Mouse (Mus musculus) forebrain, postnatal 0 days (tissue): ENCODE measurements around the gene Mecr. TPM values are rescaled to one million over a fixed set of nuclear protein-coding genes. Genes with fewer than 3 reads are reported as not detected.

Experiments used
- ATAC-seq: fragments of 200-750 bp; cut with Nextera tagmentation; 2 replicates; pipeline ENCODE4 v1.8.0; 2017; ENCODE audit warnings: mild to moderate bottlenecking, moderate library complexity
- DNase-seq: peaks from one replicate; pipeline ENCODE4 v3.0.0-alpha.2; 2015
- H3K27ac ChIP-seq: fragments of 300-500 bp; sonication (generic); 2 replicates; pipeline ENCODE4 v1.5.1; 2014; ENCODE audit warnings: low read depth, mild to moderate bottlenecking, antibody characterized with exemption, low read length, moderate library complexity, mixed read lengths
- H3K27me3 ChIP-seq: fragments of 300-500 bp; sonication (generic); 2 replicates; pipeline ENCODE4 v1.6.1; 2014; ENCODE audit warnings: mild to moderate bottlenecking, low read length, mixed read lengths; ENCODE audit not compliant: insufficient read depth
- H3K36me3 ChIP-seq: fragments of 300-500 bp; sonication (generic); 2 replicates; pipeline ENCODE4 v1.6.1; 2014; ENCODE audit warnings: mild to moderate bottlenecking, moderate library complexity; ENCODE audit not compliant: insufficient read depth
- H3K4me1 ChIP-seq: fragments of 300-500 bp; sonication (generic); 2 replicates; pipeline ENCODE4 v1.6.1; 2014; ENCODE audit warnings: antibody characterized with exemption; ENCODE audit not compliant: insufficient read depth
- H3K4me2 ChIP-seq: fragments of 300-500 bp; sonication (generic); 2 replicates; pipeline ENCODE4 v1.6.1; 2014; ENCODE audit warnings: low read depth, mild to moderate bottlenecking, moderate library complexity
- H3K4me3 ChIP-seq: fragments of 300-500 bp; sonication (generic); 2 replicates; pipeline ENCODE4 v1.5.1; 2014; ENCODE audit warnings: low read depth, low read length, mixed read lengths
- H3K9ac ChIP-seq: fragments of 300-500 bp; sonication (generic); 2 replicates; pipeline ENCODE4 v1.6.1; 2014; ENCODE audit warnings: mild to moderate bottlenecking
- H3K9me3 ChIP-seq: fragments of 300-500 bp; sonication (generic); 2 replicates; pipeline ENCODE4 v1.6.1; 2016; ENCODE audit warnings: low read length
- CTCF ChIP-seq: sonication (generic); IDR thresholded peaks from 2 replicates; pipeline ENCODE4 v1.5.1; 2016; ENCODE audit warnings: antibody characterized with exemption, control low read depth, low read depth
- WGBS: fragments of 180-500 bp; shearing (Covaris S2); extraction: QIAGEN DNeasy Blood & Tissue Kit; methylation state at CpG from one replicate; pipeline ENCODE4 v1.1.7; 2014; 5-methylcytosine and 5-hydroxymethylcytosine counted together
- polyA plus RNA-seq: library from polyadenylated mRNA; unstranded; fragments of >200 nt; fragmentation: Nextera tagmentation; extraction: Ambion mirVana; gene quantifications from 2 replicates; pipeline ENCODE4 v1.2.1, GENCODE M21; 2015
- total RNA-seq: library from RNA; depleted of rRNA; stranded (reverse); fragments of >200 nt; gene quantifications from 2 replicates; pipeline ENCODE4 v1.2.3, GENCODE M21; 2014

Mecr gene
- total and polyA plus RNA-seq, 2 experiments from 2014 or later = 20.3 to 31.8 TPM

DNA sequence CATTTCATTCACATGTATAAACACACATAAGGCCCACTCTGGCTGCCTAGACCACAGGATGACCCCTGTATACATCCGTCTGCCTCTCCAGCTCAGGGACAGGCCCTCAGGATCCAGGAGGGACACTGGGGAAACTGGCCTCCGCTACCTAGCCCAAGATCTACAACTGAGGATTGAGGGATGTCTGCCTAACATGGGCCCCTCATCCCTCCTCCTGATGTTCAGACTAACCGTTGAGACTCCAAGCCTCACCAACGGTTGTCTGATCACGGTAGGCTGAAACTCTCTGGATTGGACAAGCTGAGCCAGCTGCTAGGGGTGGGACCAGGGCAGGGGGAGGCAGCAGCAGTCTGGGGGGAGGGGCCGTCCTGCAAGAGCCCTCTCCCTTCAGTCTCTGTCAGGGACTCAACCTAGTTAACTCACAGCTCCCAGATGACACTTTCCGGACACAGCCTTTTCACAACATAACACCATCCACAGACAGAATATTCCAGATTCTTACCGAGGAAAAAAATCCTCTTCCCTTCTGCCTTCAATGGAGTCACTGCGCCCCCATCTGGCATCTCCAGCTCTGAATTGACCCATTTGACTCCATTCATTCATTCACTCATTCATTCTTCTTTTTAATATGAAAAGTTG is 9.2 kb upstream of the Mecr start:
- Histone ChIP-seq H3K36me3 (no peaks in the 10 kb centered on the region), H3K9ac (no peak overlapping the region), H3K4me2 (no peak overlapping the region), H3K9me3 (no peaks in the 10 kb centered on the region), H3K27ac (0 out of 2 replicates have a peak overlapping the region, but pooled peaks have one; percentile 1), H3K27me3 (no peaks in the 10 kb centered on the region), H3K4me3 (no peak overlapping the region), H3K4me1 (peaks cover 3% of the 10 kb centered on the region; the same call in 1 of the 2 replicates)
- no peak for ATAC-seq
- peak; percentile 81 for TF ChIP-seq CTCF
- WGBS = 33% methylated on average over 9 of the region's 9 CpGs
- DNase-seq = peak; percentile 74

DNA sequence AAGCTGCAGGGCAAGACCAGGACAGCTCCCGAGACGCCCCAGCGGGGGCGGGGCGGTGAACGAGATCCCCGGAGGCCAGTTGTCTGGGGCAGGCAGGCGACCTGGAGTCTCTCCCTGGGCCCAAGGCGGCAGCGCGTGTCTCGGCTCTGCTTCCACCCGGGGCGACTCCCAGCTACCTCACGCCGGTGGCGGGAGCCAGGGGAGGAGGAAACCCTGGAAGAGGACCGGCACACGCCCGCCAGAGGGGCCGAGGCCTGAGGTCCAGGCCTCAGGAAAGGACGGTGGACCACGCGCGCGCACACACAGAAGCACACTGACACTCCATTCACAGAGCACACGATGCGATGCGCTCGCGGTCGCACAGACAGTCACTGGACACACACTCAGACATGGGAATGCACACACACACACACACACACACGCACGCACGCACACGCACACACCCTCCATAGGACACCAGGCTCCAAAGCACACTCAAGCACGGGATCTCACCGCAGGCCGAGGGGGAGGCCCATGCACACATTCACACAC is 6.9 kb upstream of the Mecr start:
- WGBS = under 1% methylated on average over 39 of the region's 39 CpGs
- Histone ChIP-seq H3K36me3 (no peaks in the 10 kb centered on the region), H3K4me2 (peak overlapping the region; percentile 99), H3K27ac (no peak overlapping the region), H3K4me3 (peak overlapping the region; percentile 67), H3K9me3 (no peaks in the 10 kb centered on the region), H3K4me1 (peaks cover 3% of the 10 kb centered on the region; the same call in 1 of the 2 replicates), H3K27me3 (peaks cover 3% of the 10 kb centered on the region; the same call in 1 of the 2 replicates), H3K9ac (peak overlapping the region; percentile 59)
- TF ChIP-seq CTCF = no peak
- ATAC-seq (no peak), DNase-seq (no peak)

DNA sequence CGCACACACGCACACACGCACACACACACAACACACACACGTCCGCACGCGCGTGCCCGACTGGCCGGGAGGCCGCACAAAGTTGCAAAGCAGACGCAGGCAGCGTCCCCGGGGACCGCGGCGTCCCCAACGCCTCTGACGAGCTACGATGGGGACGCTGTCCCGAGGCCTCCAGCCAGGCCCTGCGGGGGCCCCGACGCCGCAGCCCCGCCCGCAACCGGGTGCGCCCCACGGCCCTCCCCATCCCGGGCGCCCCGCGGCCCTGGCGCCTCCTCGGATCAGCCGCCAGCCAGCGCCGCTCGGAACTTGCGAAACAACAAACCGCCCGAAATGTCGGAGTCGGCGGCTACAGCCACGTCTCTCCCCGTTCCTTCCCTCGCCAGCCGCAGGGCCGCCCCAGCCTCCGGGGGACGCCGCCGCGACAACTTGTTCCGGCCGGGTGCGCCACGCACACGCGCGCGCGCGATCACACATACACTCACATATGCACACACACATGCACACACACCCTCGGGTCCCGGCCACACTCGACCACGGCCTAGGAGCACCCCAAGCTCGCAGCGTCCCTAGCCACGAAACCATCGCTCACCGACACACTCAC is 6.3 kb upstream of the Mecr start:
- no peak overlapping the region for H3K27ac ChIP-seq
- 0 out of 2 replicates have a peak, but pooled peaks have one; percentile 8 for ATAC-seq
- peak overlapping the region; percentile 99 for H3K4me2 ChIP-seq
- peaks cover 3% of the 10 kb centered on the region; the same call in 1 of the 2 replicates for H3K27me3 ChIP-seq
- no peaks in the 10 kb centered on the region for H3K36me3 ChIP-seq
- H3K4me3 ChIP-seq = peak overlapping the region; percentile 67
- no peak for TF ChIP-seq CTCF
- peaks cover 3% of the 10 kb centered on the region; the same call in 1 of the 2 replicates for H3K4me1 ChIP-seq
- WGBS = 1% methylated on average over 71 of the region's 76 CpGs
- H3K9me3 ChIP-seq = no peaks in the 10 kb centered on the region
- H3K9ac ChIP-seq = peak overlapping the region; percentile 59
- no peak for DNase-seq

DNA sequence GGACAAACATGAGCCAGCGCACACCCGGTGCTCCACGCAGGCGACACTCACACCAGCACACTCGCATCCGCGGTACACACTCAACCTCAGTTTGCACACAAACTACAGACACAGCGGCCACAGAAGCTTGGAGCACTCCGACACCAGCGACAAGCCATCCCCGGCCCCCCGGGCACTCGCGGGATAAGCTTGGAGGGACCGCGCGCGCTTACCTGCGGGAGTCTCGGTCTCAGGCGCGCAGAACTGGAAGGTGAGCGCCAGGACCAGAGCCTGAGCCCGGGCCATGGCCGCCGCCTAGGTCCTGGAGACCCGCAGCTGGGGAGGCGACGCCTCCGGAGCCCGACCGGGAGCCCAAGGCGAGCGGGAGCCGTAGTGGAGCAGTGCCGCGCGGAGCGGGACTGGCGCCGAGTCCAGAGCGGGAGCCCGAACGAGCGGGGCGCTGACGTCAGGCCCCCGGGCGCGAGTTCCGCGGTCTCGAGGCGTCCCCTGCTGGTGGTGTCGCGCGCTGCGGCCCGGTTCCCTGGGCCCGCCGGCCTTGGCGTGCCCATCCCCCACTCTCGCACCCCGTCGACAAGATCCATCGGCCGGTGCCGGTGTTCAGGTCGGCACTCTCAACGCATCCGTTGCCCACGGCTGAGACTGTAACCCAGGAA is 5.3 kb upstream of the Mecr start, which contains the start of gene Ptpru:
TSS of gene Ptpru (minus strand) at position 417 of the 653 bp plus-strand sequence.
- Histone ChIP-seq H3K9me3 (no peaks in the 10 kb centered on the region), H3K4me1 (peaks cover 3% of the 10 kb centered on the region; the same call in 1 of the 2 replicates), H3K36me3 (no peaks in the 10 kb centered on the region), H3K27ac (peak within 1 kb of the TSS; percentile 35; the same call in 1 of the 2 replicates), H3K4me2 (peak within 1 kb of the TSS; percentile 99), H3K27me3 (peaks cover 3% of the 10 kb centered on the region; the same call in 1 of the 2 replicates), H3K4me3 (peak within 1 kb of the TSS; percentile 67), H3K9ac (peak within 1 kb of the TSS; percentile 59)
- under 1% methylated on average over 69 of the region's 72 CpGs for WGBS
- DNase-seq = peak; percentile 93
- peak; percentile 100 for TF ChIP-seq CTCF
- ATAC-seq = peak; percentile 91

DNA sequence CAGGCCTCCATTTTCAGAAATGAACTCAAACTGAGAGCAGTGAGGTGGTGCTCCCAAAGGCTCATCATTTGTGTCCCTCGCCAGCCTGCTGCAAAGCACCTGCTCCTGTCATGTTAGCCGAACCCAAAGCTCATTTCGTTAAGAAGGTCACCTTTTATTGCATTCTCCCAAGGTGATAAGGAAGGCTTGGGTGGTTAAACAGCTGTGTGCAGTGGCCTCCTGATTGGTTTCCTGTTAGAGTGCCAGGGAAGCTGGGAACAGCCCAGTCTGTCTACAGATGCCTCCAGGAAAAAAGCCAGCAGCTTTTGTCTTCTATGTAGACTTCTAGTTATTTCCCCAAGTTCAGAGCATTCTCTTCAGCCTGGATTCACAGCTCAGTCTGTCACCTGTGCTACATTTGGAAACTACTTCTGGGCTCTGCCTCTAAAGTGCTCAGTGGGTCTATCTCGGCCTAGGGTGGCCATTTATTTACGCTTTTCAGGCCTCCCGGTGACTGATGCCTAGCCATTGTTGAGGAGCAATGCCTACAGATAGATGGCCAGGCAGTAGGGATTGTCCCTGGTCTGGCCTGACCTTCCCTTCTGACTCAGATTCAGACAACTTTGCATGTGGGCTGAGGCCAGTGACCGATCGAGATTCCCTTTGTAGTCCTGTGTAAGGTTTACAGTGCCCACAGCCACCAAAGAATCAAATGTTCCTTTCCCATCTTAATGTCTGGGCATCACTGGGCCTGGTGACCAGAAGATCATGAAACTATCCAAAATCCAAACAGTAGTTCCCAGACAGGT is 2.9 kb downstream of the Mecr start:
- no peak for TF ChIP-seq CTCF
- H3K27me3 ChIP-seq = no peaks in the 10 kb centered on the region
- no peak overlapping the region for H3K4me3 ChIP-seq
- 0 out of 2 replicates have a peak, but pooled peaks cover 4% of the 10 kb centered on the region for H3K36me3 ChIP-seq
- no peak overlapping the region for H3K4me2 ChIP-seq
- ATAC-seq = no peak
- H3K4me1 ChIP-seq = peaks cover 10% of the 10 kb centered on the region
- no peak overlapping the region for H3K9ac ChIP-seq
- 88% methylated on average over 8 of the region's 8 CpGs for WGBS
- H3K27ac ChIP-seq = no peak overlapping the region
- no peaks in the 10 kb centered on the region for H3K9me3 ChIP-seq
- DNase-seq = no peak

DNA sequence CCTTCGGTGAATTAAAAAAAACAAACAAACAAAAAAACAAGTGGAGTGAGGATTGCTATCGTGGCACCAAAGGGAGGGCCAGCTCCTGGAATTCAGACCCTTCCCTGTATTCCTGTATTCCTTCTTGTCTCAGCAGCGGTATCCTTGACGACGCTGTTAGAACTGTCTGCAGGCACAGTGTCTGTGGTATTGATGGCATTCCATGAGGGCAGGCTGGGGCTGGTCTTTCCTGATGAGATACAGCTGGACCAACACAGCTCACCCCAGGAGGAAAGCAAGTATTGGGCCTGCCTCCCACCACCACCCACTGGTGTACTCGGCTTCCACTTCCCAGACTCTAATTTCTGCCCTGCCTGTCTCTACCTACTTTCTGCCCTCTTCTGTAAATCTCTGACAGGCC is 4.8 kb downstream of the Mecr start:
- WGBS = 84% methylated on average over 6 of the region's 6 CpGs
- TF ChIP-seq CTCF = no peak

More for the DNA sequence above, 4.8 kb downstream of the Mecr start:
- no peak overlapping the region for H3K4me3 ChIP-seq
- H3K4me1 ChIP-seq = peaks cover 10% of the 10 kb centered on the region
- H3K27ac ChIP-seq = no peak overlapping the region
- DNase-seq (no peak), ATAC-seq (no peak)
- H3K36me3 ChIP-seq = 0 out of 2 replicates have a peak, but pooled peaks cover 4% of the 10 kb centered on the region
- H3K9ac ChIP-seq = no peak overlapping the region
- no peaks in the 10 kb centered on the region for H3K27me3 ChIP-seq
- no peak overlapping the region for H3K4me2 ChIP-seq
- no peaks in the 10 kb centered on the region for H3K9me3 ChIP-seq
